ENCODE assay signal across 8 mouse cellular contexts in genomic region chr15:9094366-9094750, GRCm38 (mm10). TPM values are rescaled to one million over a fixed set of nuclear protein-coding genes. Genes with fewer than 3 reads are reported as not detected.
DNase-seq lines count a peak whose midpoint lies in the region; ATAC-seq and TF ChIP-seq lines count a peak whose summit lies in the region.

No protein-coding gene starts in this region.

- peaks cover 61% of the 10 kb centered on the region for H3K4me1 ChIP-seq in G1E (ENCODE audit: insufficient read depth, low read depth, low read length)
- peaks cover 17% of the 10 kb centered on the region for H3K4me1 ChIP-seq in lung, embryonic 15.5 days

- H3K36me3 ChIP-seq in G1E (replicated peaks), result peaks cover 90% of the 10 kb centered on the region
- H3K36me3 ChIP-seq in lung, embryonic 15.5 days, result peaks cover 24% of the 10 kb centered on the region

- peak overlapping the region; percentile 67 for H3K27ac ChIP-seq in lung, embryonic 15.5 days

- H3K9me3 ChIP-seq in G1E (replicated peaks), result no peaks in the 10 kb centered on the region
- H3K9me3 ChIP-seq in lung, embryonic 15.5 days, result no peaks in the 10 kb centered on the region

- H3K4me2 ChIP-seq in lung, embryonic 15.5 days, result peak overlapping the region; percentile 45

- DNase-seq in G1E (ENCODE audit: low spot score), result peak; percentile 50
- peak; percentile 29 for DNase-seq in cerebellum, adult 9-10 months
- DNase-seq in frontal cortex, postnatal 10 days (ENCODE audit: low spot score in 2 of 2), result peak; percentile 28 to 44
- DNase-seq in layer of hippocampus, postnatal 14 days (ENCODE audit: low spot score in 2 of 2), result peak; percentile 26 to 49
- DNase-seq in right cerebral cortex, adult 18-20 months, result peak; percentile 64
- DNase-seq in gastrocnemius, adult 8-10 months (ENCODE audit: low spot score in 2 of 2), result no peak

- no peaks in the 10 kb centered on the region for H3K27me3 ChIP-seq in G1E (ENCODE audit: insufficient read depth, low read length)
- no peaks in the 10 kb centered on the region for H3K27me3 ChIP-seq in lung, embryonic 15.5 days

- peak; percentile 94 for ATAC-seq in G1E (ENCODE audit: extremely low read depth, insufficient number of reproducible peaks, low FRiP score, poor library complexity, severe bottlenecking)
- peak; percentile 97 for ATAC-seq in lung, embryonic 15.5 days (ENCODE audit: borderline replicate concordance, extremely low read depth, low FRiP score, low TSS enrichment)
- no peak for ATAC-seq in granulocyte monocyte progenitor cell, adult 5-6 weeks (replicated peaks; ENCODE audit: poor library complexity, severe bottlenecking)

- 3% methylated on average over 13 of the region's 13 CpGs for WGBS in lung, embryonic 15.5 days

- no peak overlapping the region for H3K9ac ChIP-seq in lung, embryonic 15.5 days

- no peak for TF ChIP-seq CTCF in G1E (IDR thresholded peaks at IDR 0.05; ENCODE audit: low read depth, low read length)

- H3K4me3 ChIP-seq in G1E (ENCODE audit: low read depth, low read length), result peak overlapping the region; percentile 61; the same call in 1 of the 2 replicates
- H3K4me3 ChIP-seq in lung, embryonic 15.5 days, result 0 out of 2 replicates have a peak overlapping the region, but pooled peaks have one; percentile 14

RNA-seq across cellular contexts. Expression of gene Nadk2, which starts 23.3 kb away (rescaled TPM):
- 222 and 250 TPM in 2 replicates for total RNA-seq in G1E (2014; fragmentation: Nextera tagmentation)
- 218 and 235 TPM in 2 replicates for total RNA-seq in G1E (2017)
- polyA plus RNA-seq in G1E (2012), result 130 and 143 TPM in 2 replicates
- 10 to 100 TPM; 51.6 to 51.7 TPM for total RNA-seq in layer of hippocampus, postnatal 14 days (2021)
- polyA plus RNA-seq in lung, embryonic 15.5 days (2015; fragmentation: Nextera tagmentation; extraction: Ambion mirVana), result 33.0 and 35.6 TPM in 2 replicates
- total RNA-seq in gastrocnemius, adult 8-10 months (2022), result 10 to 100 TPM; 30.8 to 41.8 (median 37.9) TPM
- total RNA-seq in granulocyte monocyte progenitor cell, adult 5-6 weeks (2014; fragmentation: Nextera tagmentation), result 31.8 and 52.6 TPM in 2 replicates
- total RNA-seq in granulocyte monocyte progenitor cell, adult 5-6 weeks (2017), result 57.9 and 63.5 TPM in 2 replicates

RNA-seq across cellular contexts. Expression of gene Lmbrd2, which starts 46.0 kb away (rescaled TPM):
- total RNA-seq in G1E (2014; fragmentation: Nextera tagmentation) (19.1 and 21.7 TPM in 2 replicates), G1E (2017) (8.9 and 11.0 TPM in 2 replicates)
- polyA plus RNA-seq in G1E (2012), result 0.41 and 0.53 TPM in 2 replicates
- 10 to 100 TPM; 56.1 to 57.0 TPM for total RNA-seq in layer of hippocampus, postnatal 14 days (2021)
- 2.3 TPM in 2 replicates for polyA plus RNA-seq in lung, embryonic 15.5 days (2015; fragmentation: Nextera tagmentation; extraction: Ambion mirVana)
- total RNA-seq in gastrocnemius, adult 8-10 months (2022), result 10 to 100 TPM; 15.9 to 19.6 (median 16.6) TPM
- total RNA-seq in granulocyte monocyte progenitor cell, adult 5-6 weeks (2014; fragmentation: Nextera tagmentation), result 10.1 and 16.1 TPM in 2 replicates
- total RNA-seq in granulocyte monocyte progenitor cell, adult 5-6 weeks (2017), result 6.6 and 7.0 TPM in 2 replicates

Comparison
In these comparisons a context has a peak if more than half of its experiments do, and no peak if none do; other contexts are left out.
1. DNase-seq: peak in G1E (single experiment), cerebellum, adult 9-10 months (single experiment), frontal cortex, postnatal 10 days (2 of 2), layer of hippocampus, postnatal 14 days (2 of 2) and right cerebral cortex, adult 18-20 months (single experiment); none in gastrocnemius, adult 8-10 months (0 of 2).